Mouse (Mus musculus) liver, adult 2 months (tissue): ENCODE data around the gene Hsd17b7.

Source experiments
- CTCF ChIP-seq: fragments of 200-500 bp; IDR thresholded peaks from 2 replicates; pipeline ENCODE4 v1.5.1; 2011; ENCODE audit warnings: low read depth, low read length, control low read depth
- POLR2A ChIP-seq: fragments of 200-500 bp; IDR thresholded peaks from 2 replicates; pipeline ENCODE4 v1.6.1; 2011; ENCODE audit warnings: low read length, control low read depth; ENCODE audit not compliant: insufficient read depth; ENCODE audit errors: extremely low read depth

- TF ChIP-seq POLR2A: no peak
- TF ChIP-seq CTCF: no peak
These were observed 44.5 kb downstream of the Hsd17b7 start for GRCm38 (mm10) chr1:169924567-169924966.
